Mouse (Mus musculus): ENCODE data around the gene Oxnad1. TPM values are rescaled to one million over a fixed set of nuclear protein-coding genes. Genes with fewer than 3 reads are reported as not detected.

The Oxnad1 gene
- polyA plus RNA-seq, 1 experiment from 2014 or later, result 57.1 TPM

- peaks cover 9% of the 10 kb centered on the region for H3K27me3 ChIP-seq
- DNase-seq (ENCODE audit: low read depth, low spot score) (no peak), ATAC-seq (no peak)
- no peak for TF ChIP-seq CTCF (IDR thresholded peaks at IDR 0.05)
- CTCF ChIA-PET, result no interaction called here
- POLR2A ChIA-PET, result no interaction called here
- in situ Hi-C loops (cut with MboI; ENCODE audit: low pct_unique_long_range_greater_than_20kb), result no loop called here
Observed at GRCm38 (mm10) chr14:32144734-32145133, 59.6 kb downstream of the Oxnad1 start.

- ATAC-seq, result no peak
- no peak for DNase-seq (ENCODE audit: low read depth, low spot score)
- ChIA-PET POLR2A (no interaction called here), CTCF (no interaction called here)
- no peak for TF ChIP-seq CTCF (IDR thresholded peaks at IDR 0.05)
- in situ Hi-C loops (cut with MboI; ENCODE audit: low pct_unique_long_range_greater_than_20kb), result no loop called here
- H3K27me3 ChIP-seq, result peaks cover 9% of the 10 kb centered on the region
Observed at GRCm38 (mm10) chr14:32145401-32145800, 60.2 kb downstream of the Oxnad1 start.

GRCm38 (mm10) chr14:32145809-32146511 lies 60.8 kb downstream of the Oxnad1 start:
- ATAC-seq (no peak), DNase-seq (ENCODE audit: low read depth, low spot score) (no peak)
- H3K27me3 ChIP-seq, result peaks cover 9% of the 10 kb centered on the region
- no peak for TF ChIP-seq CTCF (IDR thresholded peaks at IDR 0.05)
- in situ Hi-C loops (cut with MboI; ENCODE audit: low pct_unique_long_range_greater_than_20kb), result no loop called here
- CTCF ChIA-PET, result no interaction called here
- POLR2A ChIA-PET, result no interaction called here

GRCm38 (mm10) chr14:32146578-32146977 lies 61.4 kb downstream of the Oxnad1 start:
- ChIA-PET CTCF (no interaction called here), POLR2A (no interaction called here)
- no peak for ATAC-seq
- in situ Hi-C loops (cut with MboI; ENCODE audit: low pct_unique_long_range_greater_than_20kb), result no loop called here
- no peak for TF ChIP-seq CTCF (IDR thresholded peaks at IDR 0.05)
- H3K27me3 ChIP-seq, result peaks cover 9% of the 10 kb centered on the region
- no peak for DNase-seq (ENCODE audit: low read depth, low spot score)

- ChIA-PET POLR2A (no interaction called here), CTCF (no interaction called here)
- ATAC-seq (no peak), DNase-seq (ENCODE audit: low read depth, low spot score) (no peak)
- peaks cover 5% of the 10 kb centered on the region for H3K27me3 ChIP-seq
- in situ Hi-C loops (cut with MboI; ENCODE audit: low pct_unique_long_range_greater_than_20kb), result no loop called here
- TF ChIP-seq CTCF (IDR thresholded peaks at IDR 0.05), result no peak
Observed at GRCm38 (mm10) chr14:32150872-32151271, 65.7 kb downstream of the Oxnad1 start.

- in situ Hi-C loops (cut with MboI; ENCODE audit: low pct_unique_long_range_greater_than_20kb), result no loop called here
- no peaks in the 10 kb centered on the region for H3K27me3 ChIP-seq
- ChIA-PET POLR2A (no interaction called here), CTCF (interaction anchor here (0.7 kb wide), 1 partner anchor 10 kb away, joined by 3 read pairs; the partner anchor contains the start of gene Msmb)
- TF ChIP-seq CTCF (IDR thresholded peaks at IDR 0.05), result no peak
- ATAC-seq (no peak), DNase-seq (ENCODE audit: low read depth, low spot score) (no peak)
Observed at GRCm38 (mm10) chr14:32152243-32152965, 67.2 kb downstream of the Oxnad1 start.

Other genes starting within 250 kb of the Oxnad1 start
- gene Galnt15, start 56.4 kb upstream of the Oxnad1 start, polyA plus RNA-seq (2021), result 0.14 TPM
- 50.1 TPM for gene Dph3, start 355 bp downstream of the Oxnad1 start, polyA plus RNA-seq (2021)
- gene Msmb, start 56.6 kb downstream of the Oxnad1 start, polyA plus RNA-seq (2021), result not detected
- 65.0 TPM for gene Ncoa4, start 74.5 kb downstream of the Oxnad1 start, polyA plus RNA-seq (2021)
- gene Timm23, start 116.5 kb downstream of the Oxnad1 start, polyA plus RNA-seq (2021), result 151 TPM
- 27.8 TPM for gene Parg, start 116.6 kb downstream of the Oxnad1 start, polyA plus RNA-seq (2021)
- 20.6 TPM for gene Ogdhl, start 236.6 kb downstream of the Oxnad1 start, polyA plus RNA-seq (2021)

All from Patski (cell line).